Mouse (Mus musculus) lung, postnatal 0 days (tissue): Measurements from ENCODE around the gene Nrl.

Source experiments
- CTCF ChIP-seq: IDR thresholded peaks from 2 replicates; pipeline ENCODE4 v1.5.1; 2016; ENCODE audit warnings: antibody characterized with exemption, mild to moderate bottlenecking
- EP300 ChIP-seq: IDR thresholded peaks from 2 replicates; pipeline ENCODE4 v1.6.1; 2016; ENCODE audit warnings: antibody characterized with exemption, mild to moderate bottlenecking, control low read depth

DNA sequence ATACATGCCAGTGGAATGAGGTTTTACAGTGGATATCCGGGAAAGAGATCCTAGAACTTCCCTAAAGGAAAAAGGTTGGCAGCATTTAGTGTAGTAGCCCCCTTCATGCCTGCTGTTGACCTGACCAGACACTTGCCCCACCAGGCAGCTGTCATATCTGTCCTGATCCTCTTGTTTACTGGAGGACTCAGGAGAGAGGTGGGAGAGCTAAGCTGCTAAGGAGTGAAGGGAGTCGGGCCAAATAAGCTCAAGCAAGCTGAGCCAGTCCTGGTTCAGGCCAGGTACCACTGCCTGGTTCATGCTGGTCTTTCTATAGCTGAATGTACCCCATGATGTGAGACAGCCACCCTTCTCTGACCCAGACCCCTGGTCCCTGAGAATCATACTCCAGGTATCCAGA is 1.9 kb upstream of the Nrl start:
- no peak for TF ChIP-seq CTCF
- no peak for TF ChIP-seq EP300
